Mouse (Mus musculus) heart, embryonic 10.5 days (tissue): ENCODE data around the gene Car15. TPM values are rescaled to one million over a fixed set of nuclear protein-coding genes. Genes with fewer than 3 reads are reported as not detected.
A peak's percentile ranks its signal among the peaks of the same experiment; 100 is the strongest.

Experiments used
- DNase-seq: peaks from one replicate; pipeline ENCODE4 v3.0.0-alpha.2; 2017; ENCODE audit warnings: low spot score
- H3K27ac ChIP-seq: fragments of 300-500 bp; sonication (generic); 2 replicates; pipeline ENCODE4 v1.5.1; 2016; ENCODE audit warnings: mild to moderate bottlenecking
- H3K27me3 ChIP-seq: fragments of 300-500 bp; sonication (generic); 2 replicates; pipeline ENCODE4 v1.6.1; 2016; ENCODE audit warnings: mild to moderate bottlenecking; ENCODE audit not compliant: poor library complexity, insufficient read depth, severe bottlenecking
- H3K36me3 ChIP-seq: fragments of 300-500 bp; sonication (generic); 2 replicates; pipeline ENCODE4 v1.6.1; 2016; ENCODE audit warnings: mild to moderate bottlenecking, moderate library complexity
- H3K4me1 ChIP-seq: fragments of 300-500 bp; sonication (generic); 2 replicates; pipeline ENCODE4 v1.6.1; 2016; ENCODE audit warnings: mild to moderate bottlenecking
- H3K4me3 ChIP-seq: fragments of 300-500 bp; sonication (generic); 2 replicates; pipeline ENCODE4 v1.5.1; 2016; ENCODE audit warnings: mild to moderate bottlenecking, moderate library complexity
- H3K9me3 ChIP-seq: fragments of 300-500 bp; sonication (generic); 2 replicates; pipeline ENCODE4 v1.6.1; 2016; ENCODE audit warnings: mild to moderate bottlenecking, moderate library complexity
- WGBS: fragments of 180-500 bp; shearing (Covaris S2); methylation state at CpG from one replicate; pipeline ENCODE4 v1.1.7; 2016; 5-methylcytosine and 5-hydroxymethylcytosine counted together
- polyA plus RNA-seq: library from polyadenylated mRNA; unstranded; fragments of >200 nt; fragmentation: Nextera tagmentation; extraction: Ambion mirVana; gene quantifications from 2 replicates; pipeline ENCODE4 v1.2.1, GENCODE M21; 2016

The Car15 gene
- polyA plus RNA-seq, 1 experiment from 2014 or later = 2.0 TPM

DNA sequence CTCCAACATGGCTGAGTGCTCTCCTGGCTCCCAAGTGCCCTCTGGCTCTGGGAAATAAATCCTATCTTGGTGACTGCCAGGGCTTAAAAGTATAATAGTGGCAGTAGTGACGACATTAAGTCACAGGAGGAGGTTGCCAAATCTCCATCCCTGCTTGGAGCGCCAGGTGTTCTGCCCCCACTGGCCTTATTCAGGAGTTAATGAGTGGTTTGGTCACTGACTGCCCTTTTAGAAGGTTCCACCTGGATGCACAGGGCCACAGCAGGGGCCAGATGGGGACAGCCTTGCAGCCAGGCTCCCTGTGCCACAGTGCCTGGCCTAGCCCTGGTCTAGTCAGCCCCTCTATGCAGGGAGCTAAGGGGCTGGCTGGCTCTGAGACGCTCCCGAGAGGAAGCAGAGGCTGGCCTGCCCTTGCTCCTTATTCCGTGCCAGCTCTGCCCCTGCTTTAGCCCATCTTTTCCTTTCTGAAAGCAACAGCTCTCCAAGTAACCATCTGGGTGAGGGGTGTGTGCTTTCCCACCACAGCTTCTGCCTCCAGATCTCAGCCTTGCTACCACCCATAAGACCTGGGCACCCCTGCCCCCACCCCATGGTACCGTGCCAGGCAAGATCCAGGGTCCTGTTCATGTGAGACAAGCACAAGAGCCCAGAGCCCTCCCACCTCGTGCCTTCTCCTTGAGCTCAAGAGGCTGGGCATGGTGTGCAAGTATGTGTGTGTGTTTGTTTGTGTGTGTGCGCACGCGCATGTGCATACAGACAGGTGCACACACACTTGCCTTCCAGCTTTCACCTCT, 7.6 kb downstream of the Car15 start:
- Histone ChIP-seq H3K27me3 (peaks cover 93% of the 10 kb centered on the region), H3K36me3 (no peaks in the 10 kb centered on the region), H3K4me1 (peaks cover 19% of the 10 kb centered on the region), H3K9me3 (no peaks in the 10 kb centered on the region), H3K27ac (no peak overlapping the region), H3K4me3 (no peak overlapping the region)
- no peak for DNase-seq
- 67% methylated on average over 10 of the region's 10 CpGs for WGBS

DNA sequence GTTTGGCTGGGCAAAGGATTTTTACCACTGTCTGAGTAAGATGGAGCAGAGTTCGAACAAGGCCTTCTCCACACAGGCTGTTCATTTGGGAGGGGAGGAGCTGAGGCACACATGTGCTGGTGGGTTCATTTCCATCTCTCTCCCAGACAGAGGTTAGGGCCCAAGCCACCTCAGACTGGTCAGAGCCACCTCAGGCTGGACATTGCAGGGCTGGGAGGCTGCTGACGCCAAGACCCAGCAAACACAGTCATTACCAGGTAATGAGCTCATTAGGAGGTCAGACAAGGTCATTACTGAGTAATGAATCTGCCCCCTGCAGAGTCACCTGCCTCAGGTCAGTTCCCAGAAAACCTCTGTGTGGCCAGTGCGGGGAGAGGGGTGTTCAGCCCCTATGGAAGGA, 9.3 kb downstream of the Car15 start:
- Histone ChIP-seq H3K27ac (no peak overlapping the region), H3K36me3 (no peaks in the 10 kb centered on the region), H3K4me1 (peaks cover 11% of the 10 kb centered on the region), H3K27me3 (peaks cover 76% of the 10 kb centered on the region), H3K4me3 (no peak overlapping the region), H3K9me3 (no peaks in the 10 kb centered on the region)
- 61% methylated on average over 3 of the region's 3 CpGs for WGBS
- DNase-seq = no peak

DNA sequence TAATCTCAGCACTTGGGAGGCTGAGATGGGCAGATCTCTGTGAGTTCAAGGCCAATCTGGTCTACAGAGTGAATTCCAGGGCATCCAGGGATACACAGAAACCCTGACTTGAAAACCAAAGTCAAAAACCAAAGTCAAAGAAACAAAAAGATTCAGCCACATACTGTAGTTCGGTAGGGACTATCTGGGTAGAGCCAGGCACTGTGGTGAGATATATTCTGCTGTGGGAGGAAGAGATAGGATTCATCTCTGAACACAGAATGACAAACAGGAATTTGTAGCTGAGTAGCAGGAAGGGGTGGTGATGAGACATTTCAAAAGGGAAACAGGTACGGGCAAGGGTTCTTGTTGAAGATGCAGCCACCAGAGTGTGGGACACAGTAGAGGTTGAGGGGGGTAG, 9.9 kb downstream of the Car15 start:
- H3K27me3 ChIP-seq = peaks cover 73% of the 10 kb centered on the region
- H3K9me3 ChIP-seq = no peaks in the 10 kb centered on the region
- no peak overlapping the region for H3K4me3 ChIP-seq
- no peaks in the 10 kb centered on the region for H3K36me3 ChIP-seq
- no peak for DNase-seq
- H3K27ac ChIP-seq = no peak overlapping the region
- H3K4me1 ChIP-seq = peaks cover 5% of the 10 kb centered on the region
- 62% methylated on average over 2 of the region's 2 CpGs for WGBS

DNA sequence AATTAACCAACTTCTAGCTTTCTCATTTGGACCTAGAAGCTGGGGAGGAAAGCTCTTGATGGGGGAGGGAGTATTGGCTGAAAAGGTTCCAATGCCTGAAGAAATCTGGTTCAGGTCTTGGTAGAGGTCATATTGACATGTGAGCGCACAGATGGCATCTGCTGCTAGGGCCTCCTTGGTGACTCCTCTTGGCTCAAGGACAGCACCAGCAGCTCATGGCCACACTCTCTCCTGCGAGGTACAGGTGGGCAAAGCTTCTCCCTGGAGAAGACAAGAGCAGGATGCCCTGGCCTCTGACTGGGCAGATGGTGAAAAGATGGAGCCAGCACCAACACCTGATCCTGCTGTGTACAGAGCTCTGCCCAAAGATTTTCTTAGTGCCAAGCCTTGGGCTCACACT, 11.7 kb downstream of the Car15 start:
- H3K4me1 ChIP-seq = no peaks in the 10 kb centered on the region
- no peak overlapping the region for H3K27ac ChIP-seq
- H3K9me3 ChIP-seq = no peaks in the 10 kb centered on the region
- 77% methylated on average over 2 of the region's 2 CpGs for WGBS
- DNase-seq = no peak
- peaks cover 56% of the 10 kb centered on the region for H3K27me3 ChIP-seq
- H3K4me3 ChIP-seq = no peak overlapping the region
- no peaks in the 10 kb centered on the region for H3K36me3 ChIP-seq

DNA sequence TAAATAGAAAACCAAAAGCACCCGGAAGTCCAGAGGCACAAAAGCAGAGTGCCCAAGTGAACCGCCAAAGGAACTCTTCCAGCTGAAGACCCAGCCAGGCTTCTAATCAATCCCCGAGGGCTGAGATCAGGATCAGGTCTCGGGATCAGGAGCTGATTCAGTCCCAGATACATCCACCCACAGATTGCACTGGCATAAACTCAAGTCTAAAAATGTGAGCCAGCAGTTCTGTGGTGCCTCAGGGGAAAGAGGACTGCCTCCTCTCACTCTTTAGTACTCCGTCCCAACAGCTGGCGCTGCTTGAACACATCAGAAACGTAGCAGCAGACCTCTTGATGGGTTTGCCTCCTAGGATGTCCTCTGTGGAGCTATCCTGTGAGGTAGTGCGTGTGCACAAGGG, 21.6 kb downstream of the Car15 start:
- Histone ChIP-seq H3K4me3 (no peak overlapping the region), H3K36me3 (no peaks in the 10 kb centered on the region), H3K27ac (no peak overlapping the region), H3K27me3 (peaks cover 62% of the 10 kb centered on the region), H3K4me1 (peaks cover 21% of the 10 kb centered on the region), H3K9me3 (no peaks in the 10 kb centered on the region)
- WGBS = 77% methylated on average over 8 of the region's 8 CpGs
- DNase-seq = no peak

DNA sequence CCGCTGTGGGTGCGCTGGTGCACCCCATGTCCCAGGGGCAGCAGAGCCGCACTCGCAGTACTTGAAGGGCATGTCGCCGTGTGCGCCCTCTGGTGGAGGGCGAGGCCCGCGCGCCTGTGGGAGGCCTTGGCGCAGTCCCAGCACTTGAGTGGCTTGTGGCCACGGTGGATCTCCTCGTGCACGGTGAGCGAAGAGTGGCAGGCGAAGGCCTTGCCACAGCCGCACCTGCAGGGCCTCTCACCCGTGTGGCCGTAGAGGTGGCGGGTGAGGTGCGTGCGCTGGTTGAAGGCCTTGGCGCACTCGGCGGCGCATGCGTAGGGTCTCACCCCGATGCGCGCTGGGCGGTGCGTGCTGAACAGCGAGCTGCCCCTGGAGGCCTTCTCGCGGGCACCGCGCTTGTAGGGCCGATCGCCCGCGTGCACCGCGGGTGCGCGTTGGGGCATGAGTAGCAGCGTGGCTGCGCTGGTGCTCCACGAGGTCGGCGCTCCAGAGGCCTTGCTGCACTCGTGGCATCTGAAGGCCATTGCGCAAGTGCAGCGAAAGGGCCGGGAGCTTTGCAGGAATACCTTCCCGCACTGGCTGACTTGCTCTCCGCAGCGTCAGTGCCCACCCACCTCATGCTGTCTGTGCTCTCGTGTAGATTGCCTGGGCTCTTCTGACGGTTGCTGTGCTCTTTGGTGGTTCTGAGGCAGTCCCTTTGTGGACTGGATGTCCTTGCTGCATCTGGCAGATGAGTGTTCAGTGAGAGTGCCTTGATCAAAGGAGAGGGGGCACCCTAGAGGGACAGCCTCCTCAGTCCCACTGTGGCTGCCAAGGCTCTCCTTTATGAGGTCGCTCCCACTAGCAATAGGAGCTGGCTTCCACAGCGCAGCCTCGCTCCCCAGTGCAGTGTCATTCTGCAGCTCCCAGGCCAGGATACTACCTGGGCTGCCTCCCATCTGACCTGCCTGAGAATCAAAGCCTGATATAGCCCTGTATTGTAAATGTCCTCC, 22.5 kb downstream of the Car15 start:
- Histone ChIP-seq H3K4me3 (peak overlapping the region; percentile 65), H3K4me1 (peaks cover 23% of the 10 kb centered on the region), H3K27me3 (peaks cover 56% of the 10 kb centered on the region), H3K27ac (peak overlapping the region; percentile 84), H3K36me3 (no peaks in the 10 kb centered on the region), H3K9me3 (no peaks in the 10 kb centered on the region)
- peak; percentile 83 for DNase-seq
- WGBS = 2% methylated on average over 63 of the region's 63 CpGs

DNA sequence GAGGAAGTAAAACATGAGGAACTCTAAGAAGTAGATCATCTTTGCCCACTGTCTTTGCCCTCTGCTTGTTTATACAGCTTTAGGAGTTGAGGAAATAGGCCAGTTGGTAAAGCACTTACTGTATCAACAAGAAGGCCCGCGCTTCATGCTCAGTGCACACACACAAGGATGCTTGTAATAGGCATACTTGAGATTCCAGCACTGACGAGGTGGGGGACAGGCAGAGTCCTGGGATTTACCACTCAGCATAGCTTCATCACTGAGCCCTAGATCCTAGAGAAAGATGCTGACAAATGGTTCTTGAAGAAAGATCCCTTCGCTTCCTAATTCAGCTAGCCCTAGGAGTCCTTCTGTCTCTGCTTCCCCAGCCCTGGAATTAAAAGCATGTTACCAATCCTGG, 25.0 kb downstream of the Car15 start:
- DNase-seq = no peak
- WGBS = 24% methylated on average over 4 of the region's 4 CpGs
- no peak overlapping the region for H3K4me3 ChIP-seq
- H3K27ac ChIP-seq = no peak overlapping the region
- peaks cover 54% of the 10 kb centered on the region for H3K27me3 ChIP-seq
- no peaks in the 10 kb centered on the region for H3K9me3 ChIP-seq
- no peaks in the 10 kb centered on the region for H3K36me3 ChIP-seq
- H3K4me1 ChIP-seq = peaks cover 33% of the 10 kb centered on the region

DNA sequence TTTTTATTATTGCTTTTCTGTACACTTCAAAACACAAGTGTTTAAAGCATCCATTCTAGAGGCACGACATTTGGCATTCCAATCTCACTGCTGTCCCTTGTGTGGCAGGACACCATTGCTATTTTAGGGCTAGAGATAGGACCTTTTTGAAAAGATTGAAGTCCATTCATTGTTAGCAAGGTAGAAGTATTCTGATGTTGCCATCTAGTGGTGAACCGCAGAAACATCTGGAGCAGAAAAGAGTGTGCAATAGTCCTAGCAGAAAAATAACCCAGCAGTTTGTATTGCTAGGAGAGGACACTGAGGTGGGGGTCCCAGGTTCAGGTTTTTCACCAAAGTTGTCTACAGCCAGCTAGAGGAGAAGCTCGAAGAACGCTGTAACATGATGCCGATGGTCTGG, 26.0 kb downstream of the Car15 start:
- Histone ChIP-seq H3K36me3 (0 out of 2 replicates have a peak, but pooled peaks cover under 1% of the 10 kb centered on the region), H3K4me1 (peaks cover 43% of the 10 kb centered on the region), H3K9me3 (no peaks in the 10 kb centered on the region), H3K27ac (no peak overlapping the region), H3K4me3 (no peak overlapping the region), H3K27me3 (peaks cover 53% of the 10 kb centered on the region)
- WGBS = 3% methylated on average over 5 of the region's 5 CpGs
- DNase-seq = no peak

DNA sequence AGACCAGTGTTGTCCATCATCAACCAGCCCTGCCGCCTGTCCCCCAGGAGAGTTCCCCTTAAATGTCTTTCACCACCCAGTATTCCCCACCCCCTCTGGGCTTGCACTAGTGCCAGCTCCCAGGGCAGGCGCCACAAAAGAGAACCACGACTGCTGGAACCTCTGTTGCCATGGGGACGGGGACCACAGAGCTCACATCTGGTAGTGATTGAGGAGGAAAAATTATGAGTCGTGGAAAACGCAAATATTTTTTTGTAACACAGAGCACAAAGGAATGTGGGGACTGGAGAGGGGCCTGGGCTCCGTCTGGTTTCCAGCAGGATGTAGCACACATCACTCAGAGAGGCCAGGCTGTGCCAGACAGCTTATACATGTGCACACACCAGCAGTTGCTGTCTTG, 28.5 kb downstream of the Car15 start:
- Histone ChIP-seq H3K4me1 (peaks cover 50% of the 10 kb centered on the region), H3K4me3 (no peak overlapping the region)

DNA sequence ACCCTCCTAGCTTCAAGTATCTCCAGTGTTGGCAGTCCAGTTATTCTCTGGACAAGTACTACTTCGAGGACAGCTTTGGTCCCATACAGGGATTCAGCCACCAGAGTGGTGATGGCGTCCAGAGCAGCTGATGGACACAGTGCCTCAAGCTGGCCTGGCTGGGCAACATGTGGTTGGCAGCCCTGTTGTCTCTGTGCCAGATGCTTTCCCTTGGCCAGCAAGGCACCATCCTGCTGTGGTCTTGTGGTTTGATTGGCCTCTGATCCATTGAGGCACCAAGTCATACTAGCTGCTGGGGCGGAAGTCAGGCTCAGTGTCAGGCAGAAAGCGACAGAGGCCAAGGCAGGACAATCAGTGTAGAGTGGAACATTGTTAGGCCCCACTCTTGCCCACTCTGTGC, 29.0 kb downstream of the Car15 start:
- Histone ChIP-seq H3K27ac (no peak overlapping the region), H3K4me3 (no peak overlapping the region), H3K9me3 (no peaks in the 10 kb centered on the region), H3K27me3 (peaks cover 57% of the 10 kb centered on the region), H3K36me3 (0 out of 2 replicates have a peak, but pooled peaks cover 12% of the 10 kb centered on the region), H3K4me1 (peaks cover 56% of the 10 kb centered on the region)
- no peak for DNase-seq
- WGBS = 72% methylated on average over 4 of the region's 4 CpGs

More for the DNA sequence above, 28.5 kb downstream of the Car15 start:
- peaks cover 57% of the 10 kb centered on the region for H3K27me3 ChIP-seq
- 20% methylated on average over 7 of the region's 7 CpGs for WGBS
- peak overlapping the region; percentile 30; the same call in 1 of the 2 replicates for H3K27ac ChIP-seq
- no peak for DNase-seq
- no peaks in the 10 kb centered on the region for H3K9me3 ChIP-seq
- H3K36me3 ChIP-seq = 0 out of 2 replicates have a peak, but pooled peaks cover 12% of the 10 kb centered on the region

DNA sequence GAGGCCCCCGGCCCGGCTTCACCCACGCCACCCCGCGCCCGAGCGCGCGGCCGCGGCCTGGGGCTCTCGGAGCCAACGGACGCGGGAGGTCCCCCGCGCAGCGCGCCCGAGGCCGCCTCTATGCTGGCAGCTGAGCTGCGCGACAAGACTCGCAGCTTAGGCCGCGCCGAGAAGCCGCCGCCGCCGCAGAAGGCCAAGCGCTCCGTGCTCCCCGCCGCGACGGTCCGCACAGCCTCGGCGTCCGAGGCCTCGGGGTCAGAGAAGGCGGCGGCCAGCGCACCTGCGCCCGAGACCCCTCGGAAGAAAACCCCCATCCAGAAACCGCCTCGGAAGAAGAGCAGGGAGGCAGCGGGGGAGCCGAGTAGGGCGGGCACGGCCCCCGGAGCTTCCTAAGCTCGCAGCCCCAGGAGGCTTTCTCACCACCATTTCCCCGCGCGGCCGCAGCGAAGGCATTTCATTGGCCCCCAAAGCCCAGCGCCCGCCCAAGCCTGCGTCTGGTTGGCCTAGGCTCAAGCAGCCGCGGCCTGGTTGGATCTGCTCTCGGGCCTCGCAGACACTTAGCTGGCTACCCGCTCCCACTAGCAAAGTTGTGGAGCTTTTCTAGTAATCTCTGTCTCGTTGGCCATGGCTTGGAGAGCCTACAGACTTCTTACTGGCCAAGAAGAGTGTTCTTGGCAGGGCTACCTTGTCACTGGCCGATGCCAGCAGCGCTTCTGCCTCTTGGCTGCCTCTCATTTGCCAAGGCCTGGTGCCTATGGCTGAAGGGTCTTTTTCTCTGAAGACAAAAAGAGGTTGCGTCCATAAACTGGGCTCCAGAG, 30.8 kb downstream of the Car15 start:
- Histone ChIP-seq H3K36me3 (0 out of 2 replicates have a peak, but pooled peaks cover 12% of the 10 kb centered on the region), H3K27ac (peak overlapping the region; percentile 86), H3K9me3 (no peaks in the 10 kb centered on the region), H3K4me3 (peak overlapping the region; percentile 63), H3K27me3 (peaks cover 62% of the 10 kb centered on the region), H3K4me1 (peaks cover 70% of the 10 kb centered on the region)
- WGBS = 5% methylated on average over 72 of the region's 73 CpGs
- DNase-seq = peak; percentile 93

DNA sequence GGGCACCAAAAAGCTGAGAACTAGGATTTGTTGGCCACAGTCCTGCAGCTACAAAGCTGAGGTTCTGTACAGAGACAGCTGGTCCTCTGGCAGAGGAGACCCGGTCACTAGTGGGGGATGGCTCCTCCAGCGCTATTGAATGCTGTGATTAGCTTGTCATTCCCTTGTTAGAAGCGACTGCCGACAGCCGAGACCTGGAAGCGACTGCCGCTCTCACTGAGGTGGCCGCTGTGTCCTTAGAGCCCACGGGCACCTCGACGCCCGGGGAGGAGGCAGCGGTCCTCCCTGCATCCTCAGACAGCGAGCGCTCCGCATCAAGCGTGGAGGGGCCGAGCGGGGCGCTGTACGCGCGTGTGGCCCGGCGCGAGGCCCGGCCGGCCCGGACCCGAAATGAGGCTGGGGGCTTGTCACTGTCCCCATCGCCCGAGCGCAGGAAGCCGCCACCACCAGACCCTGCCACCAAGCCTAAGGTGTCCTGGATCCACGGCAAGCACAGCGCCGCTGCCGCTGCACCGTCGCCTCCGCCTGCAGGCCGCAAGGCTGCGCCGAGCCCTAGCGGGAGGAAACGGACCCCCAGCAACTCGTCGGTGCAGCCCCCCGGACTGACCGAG, 31.5 kb downstream of the Car15 start:
- Histone ChIP-seq H3K36me3 (0 out of 2 replicates have a peak, but pooled peaks cover 12% of the 10 kb centered on the region), H3K27ac (peak overlapping the region; percentile 86), H3K9me3 (no peaks in the 10 kb centered on the region), H3K4me3 (peak overlapping the region; percentile 63), H3K4me1 (peaks cover 74% of the 10 kb centered on the region), H3K27me3 (peaks cover 70% of the 10 kb centered on the region)
- no peak for DNase-seq
- 8% methylated on average over 50 of the region's 50 CpGs for WGBS
